Mouse (Mus musculus) liver, embryonic 11.5 days (tissue): ENCODE data around the gene Myt1l. TPM values are rescaled to one million over a fixed set of nuclear protein-coding genes. Genes with fewer than 3 reads are reported as not detected.

Experiments used
- ATAC-seq: fragments of 200-750 bp; cut with Nextera tagmentation; replicated peaks from 2 replicates; pipeline ENCODE4 v1.8.0; 2017; ENCODE audit warnings: moderate number of reproducible peaks, mild to moderate bottlenecking, moderate TSS enrichment, moderate library complexity; ENCODE audit not compliant: low FRiP score
- DNase-seq: peaks from one replicate; pipeline ENCODE4 v3.0.0-alpha.2; 2017; ENCODE audit warnings: low spot score
- H3K27ac ChIP-seq: fragments of 300-500 bp; sonication (generic); 2 replicates; pipeline ENCODE4 v1.5.1; 2014; ENCODE audit warnings: mild to moderate bottlenecking, low read depth, low read length, control low read depth
- H3K27me3 ChIP-seq: fragments of 300-500 bp; sonication (generic); replicated peaks from 2 replicates; pipeline ENCODE4 v1.6.1; 2014; ENCODE audit warnings: low read length, mixed read lengths; ENCODE audit not compliant: control insufficient read depth, insufficient read depth
- H3K36me3 ChIP-seq: fragments of 300-500 bp; sonication (generic); 2 replicates; pipeline ENCODE4 v1.6.1; 2014; ENCODE audit warnings: mild to moderate bottlenecking, low read length, moderate library complexity, mixed read lengths; ENCODE audit not compliant: control insufficient read depth, insufficient read depth
- H3K4me1 ChIP-seq: fragments of 300-500 bp; sonication (generic); replicated peaks from 2 replicates; pipeline ENCODE4 v1.6.1; 2014; ENCODE audit warnings: low read length, mixed read lengths; ENCODE audit not compliant: control insufficient read depth, insufficient read depth
- H3K4me2 ChIP-seq: fragments of 300-500 bp; sonication (generic); 2 replicates; pipeline ENCODE4 v1.6.1; 2014; ENCODE audit warnings: mild to moderate bottlenecking, control low read depth, moderate library complexity
- H3K4me3 ChIP-seq: fragments of 300-500 bp; sonication (generic); 2 replicates; pipeline ENCODE4 v1.5.1; 2014; ENCODE audit warnings: low read depth, low read length, control low read depth
- H3K9ac ChIP-seq: fragments of 300-500 bp; sonication (generic); 2 replicates; pipeline ENCODE4 v1.6.1; 2014; ENCODE audit warnings: low read depth, low read length, control low read depth
- H3K9me3 ChIP-seq: fragments of 300-500 bp; sonication (generic); 2 replicates; pipeline ENCODE4 v1.6.1; 2016; ENCODE audit warnings: low read length, inconsistent platforms, mixed read lengths; ENCODE audit not compliant: control insufficient read depth
- WGBS: fragments of 180-500 bp; shearing (Covaris S2); extraction: QIAGEN DNeasy Blood & Tissue Kit; methylation state at CpG from one replicate; pipeline ENCODE4 v1.1.7; 2014; 5-methylcytosine and 5-hydroxymethylcytosine counted together
- polyA plus RNA-seq: library from polyadenylated mRNA; unstranded; fragments of >200 nt; fragmentation: Nextera tagmentation; extraction: Ambion mirVana; gene quantifications from 2 replicates; pipeline ENCODE4 v1.2.1, GENCODE M21; 2014

The Myt1l gene
- polyA plus RNA-seq, 1 experiment from 2014 or later = 0.44 TPM

- Histone ChIP-seq H3K4me1 (no peaks in the 10 kb centered on the region), H3K27me3 (no peaks in the 10 kb centered on the region)
These were observed 432.9 kb downstream of the Myt1l start for GRCm38 (mm10) chr12:29961041-29961440.

DNA sequence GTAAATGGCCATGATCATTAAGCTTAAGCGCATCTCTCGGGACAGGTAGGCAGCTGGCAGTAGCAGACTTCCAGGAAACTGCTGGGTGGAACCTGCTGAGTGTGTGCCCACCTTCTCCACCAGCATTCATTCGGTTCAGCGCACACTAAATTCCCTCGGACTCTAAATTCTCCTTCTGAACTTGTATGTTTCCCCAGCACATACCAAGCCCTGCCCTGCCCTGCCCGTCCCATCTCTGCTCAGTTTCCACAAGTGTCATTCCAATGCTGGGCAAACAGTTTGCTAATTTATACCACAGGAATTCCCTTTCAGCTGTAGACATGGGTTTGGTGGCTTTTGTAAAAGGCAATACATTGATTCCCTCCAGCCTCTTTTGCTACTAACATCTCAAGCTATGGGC, 436.8 kb downstream of the Myt1l start:
- Histone ChIP-seq H3K36me3 (no peaks in the 10 kb centered on the region), H3K27me3 (no peaks in the 10 kb centered on the region), H3K4me2 (no peak overlapping the region), H3K9ac (no peak overlapping the region), H3K27ac (no peak overlapping the region), H3K4me3 (no peak overlapping the region), H3K9me3 (no peaks in the 10 kb centered on the region), H3K4me1 (no peaks in the 10 kb centered on the region)
- DNase-seq = no peak
- 90% methylated on average over 6 of the region's 6 CpGs for whole genome bisulfite sequencing
- no peak for ATAC-seq

More at GRCm38 (mm10) chr12:29961041-29961440, 432.9 kb downstream of the Myt1l start:
- no peak overlapping the region for H3K9ac ChIP-seq
- H3K27ac ChIP-seq = no peak overlapping the region
- no peak overlapping the region for H3K4me2 ChIP-seq
- no peak overlapping the region for H3K4me3 ChIP-seq
- no peaks in the 10 kb centered on the region for H3K9me3 ChIP-seq
- WGBS = 70% methylated on average over 1 of the region's 1 CpGs
- H3K36me3 ChIP-seq = no peaks in the 10 kb centered on the region
- DNase-seq (no peak), ATAC-seq (no peak)

DNA sequence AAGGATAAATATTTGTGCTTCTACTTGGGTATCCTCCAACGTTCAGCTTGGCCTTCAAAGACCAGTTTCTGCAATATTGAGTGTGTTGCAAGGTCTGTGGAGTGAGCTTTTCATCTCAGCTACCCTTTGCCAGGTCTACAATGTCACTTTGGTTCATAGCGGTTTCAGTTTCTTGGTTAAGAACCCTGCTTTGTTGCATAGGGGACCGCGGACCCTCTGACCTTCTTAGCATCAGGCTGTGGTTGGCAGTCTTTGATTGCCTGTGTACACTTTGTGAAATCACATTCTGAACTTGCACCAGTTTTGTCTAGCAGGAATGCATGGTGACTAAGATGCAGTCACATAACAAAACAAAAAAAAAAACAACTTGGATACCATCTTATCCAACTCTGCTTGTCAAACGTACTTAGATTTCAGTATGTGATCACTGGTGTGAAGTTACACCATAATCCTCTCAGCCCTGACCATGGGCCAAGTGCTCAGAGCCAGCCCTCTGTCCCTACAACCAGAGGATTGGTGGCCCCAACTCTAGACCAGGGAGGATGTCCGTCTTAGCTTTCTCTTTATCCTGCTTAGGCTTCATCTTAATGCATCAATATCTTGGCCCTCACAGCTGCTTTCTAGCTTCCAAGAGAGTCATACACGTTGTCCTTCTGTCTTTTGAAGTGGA, 443.7 kb downstream of the Myt1l start:
- Histone ChIP-seq H3K27ac (no peak overlapping the region), H3K9me3 (no peaks in the 10 kb centered on the region), H3K4me1 (no peaks in the 10 kb centered on the region), H3K4me2 (no peak overlapping the region), H3K36me3 (no peaks in the 10 kb centered on the region), H3K9ac (no peak overlapping the region), H3K27me3 (no peaks in the 10 kb centered on the region), H3K4me3 (no peak overlapping the region)
- ATAC-seq = no peak
- WGBS = 76% methylated on average over 7 of the region's 7 CpGs
- no peak for DNase-seq

DNA sequence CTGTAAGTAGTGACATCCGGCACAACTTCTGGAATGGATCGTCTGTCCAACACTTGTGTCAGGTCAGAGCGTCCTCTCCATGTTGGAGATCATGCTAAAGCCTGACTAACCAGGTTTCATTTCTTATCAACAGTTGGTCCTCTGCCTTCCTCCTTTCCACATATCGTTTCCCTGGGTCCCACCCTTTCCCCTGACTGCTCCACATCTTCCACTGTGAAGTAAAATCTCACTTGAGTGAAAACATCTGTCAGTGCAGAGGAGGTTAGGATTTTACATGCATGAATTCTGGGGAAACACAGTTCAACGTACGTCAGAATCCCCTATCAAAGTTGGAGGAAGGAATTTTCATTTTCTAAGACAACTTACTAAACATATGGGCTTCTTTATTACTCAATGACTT, 444.3 kb downstream of the Myt1l start:
- H3K27me3 ChIP-seq = no peaks in the 10 kb centered on the region
- ATAC-seq (no peak), DNase-seq (no peak)
- H3K36me3 ChIP-seq = no peaks in the 10 kb centered on the region
- no peak overlapping the region for H3K4me3 ChIP-seq
- no peaks in the 10 kb centered on the region for H3K4me1 ChIP-seq
- H3K27ac ChIP-seq = no peak overlapping the region
- H3K9me3 ChIP-seq = no peaks in the 10 kb centered on the region
- H3K4me2 ChIP-seq = no peak overlapping the region
- no peak overlapping the region for H3K9ac ChIP-seq
- 68% methylated on average over 6 of the region's 6 CpGs for WGBS
